Mouse (Mus musculus) spleen, adult 2 months (tissue): ENCODE data around the gene Adck2.

Experiments used
- CTCF ChIP-seq: fragments of 200-500 bp; IDR thresholded peaks from 2 replicates; pipeline ENCODE4 v1.5.1; 2011; ENCODE audit warnings: mild to moderate bottlenecking, inconsistent platforms; ENCODE audit not compliant: insufficient read depth, insufficient read length, insufficient replicate concordance; ENCODE audit errors: extremely low read depth
- POLR2A ChIP-seq: fragments of 200-500 bp; IDR thresholded peaks from 2 replicates; pipeline ENCODE4 v1.6.1; 2011; ENCODE audit warnings: low read depth, low read length, inconsistent platforms

- TF ChIP-seq POLR2A (no peak), CTCF (no peak)
Measured at GRCm38 (mm10) chr6:39528671-39529535, 44.8 kb upstream of the Adck2 start.
